Mouse (Mus musculus) intestine, embryonic 14.5 days (tissue): ENCODE results near the gene Rcor1. TPM values are rescaled to one million over a fixed set of nuclear protein-coding genes. Genes with fewer than 3 reads are reported as not detected.

Experiments
- ATAC-seq: fragments of 200-750 bp; cut with Nextera tagmentation; replicated peaks from 2 replicates; pipeline ENCODE4 v1.8.0; 2017; ENCODE audit warnings: low read depth, moderate number of reproducible peaks, moderate TSS enrichment, moderate library complexity; ENCODE audit not compliant: low FRiP score, low TSS enrichment
- DNase-seq: peaks from one replicate; pipeline ENCODE4 v3.0.0-alpha.2; 2018; ENCODE audit warnings: low spot score
- H3K27ac ChIP-seq: fragments of 300-500 bp; sonication (generic); 2 replicates; pipeline ENCODE4 v1.5.1; 2014; ENCODE audit warnings: low read depth, mild to moderate bottlenecking, control low read depth
- H3K27me3 ChIP-seq: fragments of 300-500 bp; sonication (generic); replicated peaks from 2 replicates; pipeline ENCODE4 v1.6.1; 2014; ENCODE audit warnings: low read length, control low read depth; ENCODE audit not compliant: control insufficient read depth, insufficient read depth
- H3K36me3 ChIP-seq: fragments of 300-500 bp; sonication (generic); 2 replicates; pipeline ENCODE4 v1.6.1; 2014; ENCODE audit warnings: low read length, control low read depth; ENCODE audit not compliant: control insufficient read depth, insufficient read depth
- H3K4me1 ChIP-seq: fragments of 300-500 bp; sonication (generic); replicated peaks from 2 replicates; pipeline ENCODE4 v1.6.1; 2014; ENCODE audit warnings: low read length, control low read depth, mixed read lengths; ENCODE audit not compliant: control insufficient read depth, insufficient read depth
- H3K4me2 ChIP-seq: fragments of 300-500 bp; sonication (generic); 2 replicates; pipeline ENCODE4 v1.6.1; 2014; ENCODE audit warnings: low read length
- H3K4me3 ChIP-seq: fragments of 300-500 bp; sonication (generic); 2 replicates; pipeline ENCODE4 v1.5.1; 2014; ENCODE audit warnings: low read depth, low read length, control low read depth, mixed read lengths
- H3K9ac ChIP-seq: fragments of 300-500 bp; sonication (generic); 2 replicates; pipeline ENCODE4 v1.6.1; 2014; ENCODE audit warnings: mild to moderate bottlenecking, low read length
- H3K9me3 ChIP-seq: fragments of 300-500 bp; sonication (generic); 2 replicates; pipeline ENCODE4 v1.6.1; 2016; ENCODE audit warnings: low read length, control low read depth; ENCODE audit not compliant: control insufficient read depth
- WGBS: fragments of 180-500 bp; shearing (Covaris S2); extraction: QIAGEN DNeasy Blood & Tissue Kit; methylation state at CpG from one replicate; pipeline ENCODE4 v1.1.7; 2014; 5-methylcytosine and 5-hydroxymethylcytosine counted together
- polyA plus RNA-seq: library from polyadenylated mRNA; unstranded; fragments of >200 nt; fragmentation: Nextera tagmentation; extraction: Ambion mirVana; gene quantifications from 2 replicates; pipeline ENCODE4 v1.2.1, GENCODE M21; 2014

Gene Rcor1
- polyA plus RNA-seq, 1 experiment from 2014 or later, result 15.9 TPM

DNA sequence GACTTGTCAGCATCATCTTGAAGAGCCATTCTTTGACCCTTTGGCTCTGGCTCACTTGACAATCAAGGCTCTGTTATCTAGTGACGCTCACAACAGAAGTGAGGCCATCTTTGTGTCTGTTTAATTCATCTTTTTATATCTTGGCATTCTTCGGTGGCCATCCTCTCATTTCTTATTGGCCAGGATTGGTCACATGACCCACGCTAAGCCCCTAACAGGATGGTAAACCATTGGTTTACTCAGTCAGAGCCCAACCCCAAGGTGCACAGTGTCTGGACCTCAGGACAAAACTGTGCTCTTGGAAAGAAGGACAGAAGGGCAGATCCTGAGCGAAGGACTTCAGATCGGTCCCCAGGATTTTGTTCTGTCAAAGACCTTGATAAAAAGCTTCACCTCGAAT, 113.4 kb downstream of the Rcor1 start:
- Histone ChIP-seq H3K9me3 (0 out of 2 replicates have a peak, but pooled peaks cover 3% of the 10 kb centered on the region), H3K27me3 (no peaks in the 10 kb centered on the region), H3K27ac (no peak overlapping the region), H3K4me1 (peaks cover 8% of the 10 kb centered on the region; the same call in 1 of the 2 replicates), H3K4me2 (no peak overlapping the region), H3K9ac (no peak overlapping the region), H3K4me3 (no peak overlapping the region), H3K36me3 (no peaks in the 10 kb centered on the region)
- DNase-seq (no peak), ATAC-seq (no peak)
- 91% methylated on average over 6 of the region's 6 CpGs for WGBS

DNA sequence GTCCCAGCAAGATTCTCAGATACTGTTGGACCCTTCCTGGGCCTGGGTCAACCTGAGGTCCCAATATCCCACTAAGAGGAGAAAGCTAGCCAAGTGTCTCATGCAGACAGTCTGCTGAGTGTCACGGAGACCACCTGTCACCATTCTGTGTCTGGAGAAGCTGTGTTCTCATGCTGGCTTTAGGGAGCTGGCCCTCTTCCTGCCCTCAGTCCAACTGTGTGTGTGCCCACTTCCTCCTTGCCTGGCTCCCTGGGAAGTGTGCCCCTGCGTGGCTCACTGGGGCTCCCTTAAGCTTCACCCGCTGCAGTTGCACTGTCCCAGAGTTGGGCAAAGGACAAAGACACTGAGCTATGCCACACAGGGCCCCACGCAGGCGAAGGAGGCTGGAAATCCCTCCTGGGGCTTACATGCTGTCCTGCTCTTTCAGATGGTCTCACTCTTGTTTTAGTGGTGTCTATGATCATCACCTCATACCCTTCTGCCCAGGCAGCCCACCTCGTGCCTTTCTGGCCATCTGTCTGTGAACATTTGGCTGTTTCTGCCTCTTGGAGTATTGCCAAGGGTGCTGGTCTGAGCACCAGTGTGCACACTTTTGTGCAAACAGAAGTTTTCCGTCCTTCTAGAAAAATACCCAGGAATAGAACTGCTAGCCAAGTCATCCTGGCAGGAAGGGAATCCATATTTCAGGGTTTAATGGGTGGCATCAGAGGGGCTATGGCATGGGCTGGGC, 114.0 kb downstream of the Rcor1 start:
- 68% methylated on average over 7 of the region's 7 CpGs for WGBS
- H3K9me3 ChIP-seq, result 0 out of 2 replicates have a peak, but pooled peaks cover 3% of the 10 kb centered on the region

DNA sequence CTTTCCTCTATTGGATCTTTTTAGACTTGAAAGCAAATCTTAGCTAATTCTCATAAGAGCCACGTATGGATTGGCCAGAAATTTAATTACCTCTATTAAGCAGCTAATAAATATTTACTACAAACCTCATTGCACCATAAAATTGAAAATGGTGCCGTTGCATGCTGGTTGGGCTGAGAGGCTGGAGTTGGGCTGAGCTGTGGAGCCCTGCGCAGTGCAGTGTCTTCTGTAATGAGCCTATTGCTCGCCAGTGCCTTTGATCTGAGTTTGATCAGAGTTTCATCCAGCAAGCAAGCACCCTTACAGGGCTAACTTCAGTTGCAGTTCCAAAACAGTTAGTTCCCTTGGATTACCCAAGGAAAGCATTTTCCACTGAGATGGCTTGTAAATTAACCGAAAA, 114.8 kb downstream of the Rcor1 start:
- Histone ChIP-seq H3K9me3 (0 out of 2 replicates have a peak, but pooled peaks cover 3% of the 10 kb centered on the region), H3K36me3 (no peaks in the 10 kb centered on the region), H3K4me3 (no peak overlapping the region), H3K9ac (no peak overlapping the region), H3K27ac (no peak overlapping the region), H3K4me2 (no peak overlapping the region), H3K27me3 (no peaks in the 10 kb centered on the region), H3K4me1 (peaks cover 8% of the 10 kb centered on the region; the same call in 1 of the 2 replicates)
- ATAC-seq (no peak), DNase-seq (no peak)
- 48% methylated on average over 5 of the region's 5 CpGs for WGBS

More for the DNA sequence above, 114.0 kb downstream of the Rcor1 start:
- H3K27ac ChIP-seq, result no peak overlapping the region
- no peak overlapping the region for H3K4me3 ChIP-seq
- H3K9ac ChIP-seq, result no peak overlapping the region
- ATAC-seq, result no peak
- no peak for DNase-seq
- H3K36me3 ChIP-seq, result no peaks in the 10 kb centered on the region
- peaks cover 8% of the 10 kb centered on the region; the same call in 1 of the 2 replicates for H3K4me1 ChIP-seq
- no peak overlapping the region for H3K4me2 ChIP-seq
- no peaks in the 10 kb centered on the region for H3K27me3 ChIP-seq

DNA sequence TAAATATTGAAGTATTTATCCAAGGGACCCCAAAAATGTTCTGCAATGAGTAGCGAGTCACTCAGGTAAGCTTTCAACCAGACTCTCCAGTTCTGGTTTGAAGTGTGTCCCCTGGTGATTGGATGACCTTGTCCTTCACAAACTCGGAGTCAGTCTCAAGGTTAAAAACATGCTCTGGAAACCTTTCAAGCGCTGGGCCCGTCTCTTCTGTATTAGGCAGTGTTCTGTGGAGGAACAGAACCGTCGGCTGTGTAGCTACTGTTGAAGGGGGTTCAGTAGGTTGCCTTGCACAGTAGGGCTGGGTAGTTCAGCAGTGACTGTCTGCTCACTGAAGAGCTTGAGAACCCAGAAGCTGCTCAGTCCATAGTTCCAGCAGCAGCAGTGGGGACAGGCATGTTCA, 115.5 kb downstream of the Rcor1 start:
- no peak overlapping the region for H3K27ac ChIP-seq
- H3K4me2 ChIP-seq, result no peak overlapping the region
- no peaks in the 10 kb centered on the region for H3K36me3 ChIP-seq
- no peak overlapping the region for H3K9ac ChIP-seq
- ATAC-seq, result no peak
- no peaks in the 10 kb centered on the region for H3K27me3 ChIP-seq
- no peak overlapping the region for H3K4me3 ChIP-seq
- 0 out of 2 replicates have a peak, but pooled peaks cover 3% of the 10 kb centered on the region for H3K9me3 ChIP-seq
- H3K4me1 ChIP-seq, result peaks cover 8% of the 10 kb centered on the region; the same call in 1 of the 2 replicates
- DNase-seq, result no peak
- WGBS, result 82% methylated on average over 6 of the region's 6 CpGs

DNA sequence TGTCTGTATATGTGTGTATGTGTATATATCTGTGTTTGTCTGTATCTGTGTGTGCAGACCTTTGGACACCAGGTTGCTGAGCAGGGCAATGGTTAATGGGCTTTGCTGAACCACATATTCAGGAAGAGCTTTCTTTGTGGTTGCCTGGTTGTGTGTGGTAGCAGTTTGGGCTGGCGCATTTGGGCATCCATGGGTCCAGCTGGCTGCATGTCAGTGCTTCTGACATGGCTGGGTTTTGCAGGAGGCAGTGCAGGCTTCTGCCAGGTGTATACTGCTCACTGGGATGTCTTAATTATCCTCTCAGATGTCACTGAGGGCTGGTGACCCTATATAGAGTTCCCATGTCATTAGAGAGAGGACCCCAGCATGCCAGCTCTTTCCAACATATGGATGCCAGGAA, 116.6 kb downstream of the Rcor1 start:
- ATAC-seq, result no peak
- Histone ChIP-seq H3K4me3 (no peak overlapping the region), H3K27ac (no peak overlapping the region), H3K4me2 (no peak overlapping the region), H3K27me3 (no peaks in the 10 kb centered on the region), H3K36me3 (no peaks in the 10 kb centered on the region), H3K9ac (no peak overlapping the region), H3K9me3 (0 out of 2 replicates have a peak, but pooled peaks cover 3% of the 10 kb centered on the region), H3K4me1 (peaks cover 10% of the 10 kb centered on the region; the same call in 1 of the 2 replicates)
- no peak for DNase-seq
- WGBS, result 82% methylated on average over 1 of the region's 1 CpGs

DNA sequence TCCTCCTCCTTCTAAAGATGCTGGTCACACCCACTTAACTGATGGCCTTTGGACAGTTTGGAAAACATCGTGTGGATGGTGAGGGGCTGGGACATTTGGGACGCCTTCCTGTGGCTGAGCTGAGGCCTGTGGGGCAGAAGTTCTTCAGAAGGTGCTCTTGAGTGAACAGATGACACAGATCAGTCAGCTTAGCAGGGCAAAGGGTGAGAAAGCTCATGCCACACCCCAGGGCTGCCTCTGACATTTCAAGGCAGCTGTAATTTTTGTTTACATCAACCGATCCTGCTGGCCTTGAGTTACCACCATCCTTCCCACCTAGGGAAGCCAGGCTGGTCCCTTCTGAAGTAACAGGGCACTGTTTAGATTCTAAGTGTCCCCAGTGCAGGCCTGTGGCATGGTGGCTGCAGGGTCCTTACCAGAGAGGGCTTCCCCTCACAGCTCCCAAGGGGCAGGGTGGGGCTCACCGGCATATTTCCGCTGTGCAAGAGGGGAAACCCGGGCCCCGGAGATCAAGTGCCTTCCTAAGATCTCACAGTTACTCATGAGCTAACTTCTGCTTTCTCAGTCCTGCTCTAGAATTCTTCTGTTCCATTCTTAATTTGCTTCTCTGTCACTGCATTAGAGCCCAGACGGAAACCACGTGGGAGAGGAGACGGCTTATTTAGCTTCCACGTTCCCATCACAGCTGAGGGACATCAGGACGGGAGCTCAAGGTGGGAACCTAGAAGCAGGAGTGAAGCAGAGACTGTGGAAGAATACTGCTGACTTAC, 120.7 kb downstream of the Rcor1 start:
- no peak overlapping the region for H3K27ac ChIP-seq
- H3K4me1 ChIP-seq, result peaks cover 20% of the 10 kb centered on the region
- H3K9ac ChIP-seq, result 0 out of 2 replicates have a peak overlapping the region, but pooled peaks have one; percentile 16
- no peak overlapping the region for H3K4me2 ChIP-seq
- H3K27me3 ChIP-seq, result no peaks in the 10 kb centered on the region
- 0 out of 2 replicates have a peak, but pooled peaks cover 3% of the 10 kb centered on the region for H3K9me3 ChIP-seq
- H3K4me3 ChIP-seq, result no peak overlapping the region
- no peaks in the 10 kb centered on the region for H3K36me3 ChIP-seq
- no peak for ATAC-seq
- no peak for DNase-seq
- WGBS, result 41% methylated on average over 12 of the region's 12 CpGs

DNA sequence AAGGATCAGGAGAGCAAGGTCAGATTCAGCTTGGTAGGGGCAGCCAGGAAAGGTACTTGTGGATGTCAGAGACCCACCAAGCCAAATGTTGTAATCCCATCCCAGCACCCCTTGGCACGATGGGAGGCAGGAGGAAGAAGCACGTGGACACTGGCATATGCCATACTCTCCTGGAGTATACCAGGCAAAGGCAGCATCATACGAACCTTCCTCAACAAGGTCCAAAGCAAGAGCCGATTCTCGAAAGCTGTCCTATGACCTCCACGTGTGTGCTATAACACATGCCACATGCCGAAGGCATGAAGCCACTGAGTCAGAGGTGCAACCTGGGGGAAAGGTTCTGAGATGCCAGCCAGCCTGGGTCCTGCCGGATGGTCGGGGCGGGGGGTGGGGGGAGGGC, 121.7 kb downstream of the Rcor1 start:
- H3K27me3 ChIP-seq, result no peaks in the 10 kb centered on the region
- H3K4me1 ChIP-seq, result peaks cover 21% of the 10 kb centered on the region
- H3K9me3 ChIP-seq, result no peaks in the 10 kb centered on the region
- no peaks in the 10 kb centered on the region for H3K36me3 ChIP-seq
- DNase-seq, result no peak
- H3K27ac ChIP-seq, result no peak overlapping the region
- WGBS, result 96% methylated on average over 10 of the region's 10 CpGs
- ATAC-seq, result no peak
- no peak overlapping the region for H3K4me3 ChIP-seq
- H3K9ac ChIP-seq, result no peak overlapping the region
- no peak overlapping the region for H3K4me2 ChIP-seq

DNA sequence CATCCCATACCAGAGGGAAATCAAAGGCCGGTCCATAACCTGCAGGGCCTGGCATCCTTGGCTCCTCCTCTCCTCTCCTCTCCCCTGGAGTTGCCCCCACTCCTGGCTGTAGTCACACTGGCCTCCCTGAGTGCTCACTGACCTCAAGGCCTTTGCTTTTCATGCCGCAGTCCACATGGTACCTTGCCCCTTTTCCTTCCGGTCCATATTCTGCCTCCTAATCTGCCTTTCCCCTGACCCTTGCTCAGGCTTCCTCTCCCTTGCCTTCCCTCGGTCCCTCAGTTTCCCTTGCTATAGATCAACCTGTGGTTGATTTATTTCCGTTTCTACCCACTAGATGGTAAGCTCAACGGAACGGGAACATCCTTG, 122.8 kb downstream of the Rcor1 start:
- H3K4me2 ChIP-seq, result peak overlapping the region; percentile 47; the same call in 1 of the 2 replicates
- H3K36me3 ChIP-seq, result no peaks in the 10 kb centered on the region
- WGBS, result 39% methylated on average over 7 of the region's 7 CpGs
- H3K4me3 ChIP-seq, result no peak overlapping the region
- H3K27me3 ChIP-seq, result no peaks in the 10 kb centered on the region
- H3K9me3 ChIP-seq, result no peaks in the 10 kb centered on the region
- H3K9ac ChIP-seq, result no peak overlapping the region
- no peak for DNase-seq
- no peak for ATAC-seq
- H3K4me1 ChIP-seq, result peaks cover 21% of the 10 kb centered on the region
- H3K27ac ChIP-seq, result no peak overlapping the region
